Mouse (Mus musculus) heart, postnatal 36 days (tissue): ENCODE measurements around the gene Ocln. TPM values are rescaled to one million over a fixed set of nuclear protein-coding genes. Genes with fewer than 3 reads are reported as not detected.
A peak's percentile ranks its signal among the peaks of the same experiment; 100 is the strongest.

Experiments
- DNase-seq, 2 experiments: peaks; one replicate each; pipeline ENCODE4 v3.0.0; 2021 to 2022
- intact Hi-C: fragments of 180-260 bp; cut with DNase I; formaldehyde crosslinking; loops from one replicate; pipeline ENCODE4 v1.15.1; 2025
- total RNA-seq, 2 experiments: library from RNA; stranded (reverse); gene quantifications; 2 replicates each; pipeline ENCODE4 v1.2.3; 2021

The Ocln gene
- total RNA-seq: under 1 TPM; 0.39 to 0.46 TPM

DNA sequence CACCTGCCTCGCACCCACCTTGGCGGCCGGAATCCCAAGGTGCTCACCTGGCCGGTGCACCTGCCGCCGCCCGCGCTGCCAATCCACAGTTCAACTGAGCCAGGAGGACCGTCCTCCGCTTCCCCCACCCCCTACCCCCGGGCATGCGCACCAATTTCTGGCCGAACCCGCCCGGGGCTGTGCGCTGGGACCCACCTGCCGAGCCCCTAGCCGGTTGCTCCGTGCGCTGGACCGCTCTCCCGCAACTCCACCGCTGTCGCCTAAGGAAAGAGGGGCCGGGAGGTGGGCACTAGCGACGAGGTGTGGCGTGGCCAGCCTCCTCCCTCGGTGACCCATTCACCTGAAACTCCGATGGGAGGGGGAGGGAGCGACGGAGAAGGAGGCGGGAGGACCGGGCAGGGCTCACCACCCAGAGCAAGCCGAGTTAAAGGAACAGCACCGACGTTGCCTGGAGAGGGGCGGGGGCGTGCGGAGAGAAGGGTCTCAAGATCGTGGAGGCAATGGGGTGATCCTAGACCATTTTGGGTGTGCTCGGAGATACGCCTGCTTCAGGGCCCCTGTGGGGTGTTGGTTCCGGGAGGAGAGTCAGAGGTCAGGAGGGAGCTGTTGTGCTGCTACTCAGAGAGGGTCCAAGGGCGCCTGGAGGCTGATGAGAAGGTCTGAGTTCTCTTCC lies at the start of gene Ocln:
Ocln (minus strand) TSS at position 350 of the 673 bp plus-strand sequence.
- peak in 1 of 2 experiments; percentile 5 for DNase-seq
- intact Hi-C loops: no loop called here

DNA sequence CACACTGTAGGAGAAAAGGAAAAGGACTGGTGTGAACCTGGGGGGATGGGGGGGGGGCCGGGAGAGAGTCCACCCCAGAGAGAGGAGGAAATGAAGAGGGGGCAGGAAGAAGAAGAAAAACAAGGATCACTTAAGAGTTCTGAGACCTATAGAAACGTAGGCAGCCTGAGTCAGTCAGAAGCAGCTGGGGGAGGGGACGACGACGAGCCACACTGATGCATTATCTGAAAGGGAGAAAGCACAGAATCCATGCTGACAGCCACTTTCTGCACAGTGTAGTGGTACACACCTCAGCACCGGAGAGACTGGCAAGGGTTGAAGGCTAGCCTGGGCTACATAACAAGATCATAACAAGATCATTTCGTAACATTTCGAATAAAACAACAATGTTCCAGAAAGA lies 48.5 kb upstream of the Ocln start:
- intact Hi-C loops: no loop called here
- DNase-seq: peak in 1 of 2 experiments; percentile 9

- DNase-seq: no peak
- intact Hi-C loops: no loop called here
Observed at GRCm38 (mm10) chr13:100600317-100600716, 47.8 kb upstream of the Ocln start.

DNA sequence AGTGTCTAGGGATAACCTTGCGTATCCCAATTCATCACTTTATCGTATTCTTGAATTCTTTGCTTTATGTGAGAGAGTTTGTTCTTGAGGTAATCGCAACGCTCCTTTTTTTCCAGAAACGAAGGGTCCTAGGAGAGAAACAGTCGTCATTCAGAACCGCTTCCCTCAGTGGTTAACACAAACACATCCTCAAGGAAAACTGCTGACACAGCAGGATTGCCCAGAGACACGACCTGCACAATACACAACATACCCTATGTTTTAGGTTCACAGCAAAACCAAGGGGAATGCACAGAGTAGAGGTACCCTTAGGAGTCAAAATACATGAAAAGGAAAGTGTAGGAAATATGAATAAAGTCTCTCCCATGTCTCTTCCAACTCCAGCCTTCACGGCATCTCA lies 44.8 kb upstream of the Ocln start:
- intact Hi-C loops: loop anchor here (5.0 kb wide), 1 partner anchor 105 kb away; the partner anchor contains the start of gene Gtf2h2
- DNase-seq: no peak

DNA sequence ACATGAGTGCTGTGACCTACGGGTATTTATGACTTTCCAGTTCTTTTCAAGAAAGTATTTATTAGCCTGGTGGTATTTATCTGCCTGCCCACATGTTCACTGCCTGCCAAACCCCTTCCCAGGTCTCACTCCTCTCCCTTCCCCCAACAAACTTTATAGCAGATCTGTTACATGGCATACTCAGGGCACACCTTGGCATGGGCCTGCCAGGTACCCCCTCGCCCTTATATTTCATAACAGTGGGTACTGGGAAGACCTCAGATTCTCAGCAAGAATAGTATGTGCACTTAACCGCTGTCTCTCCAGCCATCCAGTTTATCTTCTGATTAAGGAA lies 43.0 kb upstream of the Ocln start:
- intact Hi-C loops: loop anchor here (5.0 kb wide), 1 partner anchor 103 kb away; the partner anchor contains the start of gene Gtf2h2
- no peak for DNase-seq

- DNase-seq: no peak
- intact Hi-C loops: loop anchor here (5.0 kb wide), 1 partner anchor 103 kb away; the partner anchor contains the start of gene Gtf2h2
Observed at GRCm38 (mm10) chr13:100594838-100595551, 42.5 kb upstream of the Ocln start.

- intact Hi-C loops: no loop called here
- DNase-seq: peak; percentile 9 to 17
Observed at GRCm38 (mm10) chr13:100594041-100594792, 41.7 kb upstream of the Ocln start.

- intact Hi-C loops: no loop called here
- no peak for DNase-seq
Observed at GRCm38 (mm10) chr13:100588646-100589045, 36.1 kb upstream of the Ocln start.

GRCm38 (mm10) chr13:100582144-100582543 lies 29.6 kb upstream of the Ocln start:
- no peak for DNase-seq
- intact Hi-C loops: no loop called here

- DNase-seq: no peak
Observed at GRCm38 (mm10) chr13:100581701-100582100, 29.2 kb upstream of the Ocln start.

DNA sequence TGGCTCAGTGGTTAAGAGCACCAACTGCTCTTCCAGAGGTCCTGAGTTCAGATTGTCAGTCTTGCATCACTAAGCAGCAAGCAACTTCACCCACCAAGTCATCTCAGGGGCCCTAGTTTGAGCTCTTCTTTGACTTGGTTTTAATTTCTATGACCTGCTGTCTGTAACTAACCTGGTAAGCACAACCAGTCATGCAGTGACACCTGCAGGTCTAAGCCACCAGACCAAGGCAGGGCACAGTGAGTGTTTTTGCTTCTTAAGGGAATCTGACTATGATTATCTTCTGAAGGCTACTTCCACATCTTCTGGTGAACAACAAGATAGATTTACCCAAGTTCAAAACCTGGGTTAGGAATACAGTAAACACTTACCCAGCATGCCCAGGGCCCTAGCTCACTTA lies 27.4 kb upstream of the Ocln start:
- intact Hi-C loops: no loop called here
- DNase-seq: no peak

More at GRCm38 (mm10) chr13:100581701-100582100, 29.2 kb upstream of the Ocln start:
- intact Hi-C loops: no loop called here

DNA sequence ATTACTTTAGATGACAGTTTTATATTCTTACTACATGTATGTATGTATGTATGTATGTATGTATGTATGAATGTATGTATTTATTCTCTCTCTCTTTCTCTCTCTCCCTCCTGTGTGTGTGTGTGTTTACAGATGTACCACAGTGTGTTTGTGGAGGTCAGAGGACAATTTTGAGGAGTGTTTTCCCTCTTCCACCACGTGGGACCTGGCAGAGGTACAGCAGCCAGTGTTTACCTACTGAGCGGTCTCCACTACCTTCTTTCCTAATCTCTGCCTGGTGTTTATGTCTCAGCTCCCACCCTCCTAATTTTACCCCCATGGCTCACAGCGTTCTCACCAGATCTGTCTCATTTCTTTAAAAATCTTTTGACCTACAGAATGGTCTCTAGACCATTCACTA lies 26.7 kb upstream of the Ocln start:
- no peak for DNase-seq
- intact Hi-C loops: no loop called here

DNA sequence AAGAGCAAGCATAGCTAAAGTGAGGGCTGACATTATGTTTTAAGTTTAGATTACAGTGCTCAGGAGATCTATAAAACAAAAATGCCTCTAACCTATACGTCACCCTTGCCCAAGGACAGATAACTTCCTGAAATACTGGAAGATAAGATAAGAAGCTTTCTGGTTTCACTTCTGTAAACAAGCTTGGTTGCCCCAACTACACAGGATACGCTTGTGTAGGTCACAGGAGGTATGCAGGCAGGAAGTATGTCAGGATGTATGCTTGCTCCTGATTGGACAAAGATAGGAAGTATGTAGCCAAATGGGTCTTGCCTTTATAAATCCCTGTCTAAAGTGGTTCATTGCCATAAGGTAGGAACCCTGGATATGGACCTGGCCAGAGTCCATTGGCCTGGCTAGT lies 23.4 kb upstream of the Ocln start:
- intact Hi-C loops: no loop called here
- DNase-seq: no peak

- no peak for DNase-seq
- intact Hi-C loops: no loop called here
Observed at GRCm38 (mm10) chr13:100570713-100571112, 18.2 kb upstream of the Ocln start.

DNA sequence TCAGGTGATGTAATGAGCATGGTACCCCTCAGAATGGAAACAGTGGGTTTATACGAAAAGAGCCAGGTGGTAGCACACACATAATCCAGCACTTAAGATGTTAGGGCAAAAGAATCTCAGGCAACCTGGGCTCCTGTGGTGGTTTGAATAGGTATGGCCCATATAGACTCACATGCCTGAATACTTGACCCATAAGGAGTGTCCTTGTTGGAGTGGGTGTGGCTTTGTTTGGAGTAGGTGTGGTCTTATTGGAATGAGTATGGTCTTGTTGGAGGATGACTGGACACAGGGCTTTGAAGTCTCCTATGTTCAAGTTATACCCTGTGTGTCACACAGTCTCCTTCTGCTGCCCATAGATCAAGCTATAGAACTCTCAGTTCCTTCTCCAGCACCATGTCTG lies 15.8 kb upstream of the Ocln start:
- intact Hi-C loops: no loop called here
- no peak for DNase-seq

DNA sequence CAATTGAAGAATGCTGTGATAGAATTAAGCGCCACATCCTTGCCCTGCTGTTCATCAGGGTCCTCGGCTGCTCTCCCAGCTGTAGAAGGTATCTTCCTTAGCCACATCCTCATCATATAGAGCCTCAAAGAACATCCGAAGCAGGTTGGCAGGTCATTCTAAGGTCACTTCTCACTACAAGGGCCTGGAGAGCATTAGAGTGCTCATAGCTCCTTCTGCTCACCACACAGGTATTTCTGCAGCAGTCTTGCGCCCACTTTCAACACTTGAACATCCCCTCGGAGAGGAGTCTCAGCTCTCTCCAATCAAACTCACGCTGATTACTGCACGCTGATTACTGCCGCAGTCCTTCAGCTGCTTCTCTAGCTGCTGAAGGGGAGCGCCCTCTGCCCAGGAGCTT lies 6.9 kb upstream of the Ocln start:
- intact Hi-C loops: no loop called here
- no peak for DNase-seq

DNA sequence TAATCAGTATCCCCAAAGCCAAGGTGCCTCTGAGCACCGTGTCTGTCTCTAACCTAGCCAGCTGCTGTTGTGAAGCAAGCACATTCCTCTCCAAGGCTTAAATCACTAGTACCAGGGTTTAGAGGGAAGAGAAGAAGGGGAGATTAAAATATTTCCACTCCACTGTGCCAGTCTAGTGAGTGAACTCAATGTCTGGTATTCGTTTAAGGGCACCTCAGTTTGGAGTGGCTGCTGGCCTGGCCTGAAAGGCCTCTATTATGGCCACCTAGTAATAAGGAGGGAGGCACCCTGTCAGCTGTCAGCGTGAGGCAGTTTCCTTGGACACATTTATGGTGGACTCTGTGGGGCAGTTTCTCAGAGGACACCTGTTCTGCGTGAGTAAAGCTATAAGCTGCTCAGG lies 4.5 kb upstream of the Ocln start:
- intact Hi-C loops: no loop called here
- no peak for DNase-seq

- intact Hi-C loops: no loop called here
- no peak for DNase-seq
Observed at GRCm38 (mm10) chr13:100553042-100553437, 522 bp upstream of the Ocln start.

GRCm38 (mm10) chr13:100552009-100552368 lies 529 bp downstream of the Ocln start:
- DNase-seq: no peak

DNA sequence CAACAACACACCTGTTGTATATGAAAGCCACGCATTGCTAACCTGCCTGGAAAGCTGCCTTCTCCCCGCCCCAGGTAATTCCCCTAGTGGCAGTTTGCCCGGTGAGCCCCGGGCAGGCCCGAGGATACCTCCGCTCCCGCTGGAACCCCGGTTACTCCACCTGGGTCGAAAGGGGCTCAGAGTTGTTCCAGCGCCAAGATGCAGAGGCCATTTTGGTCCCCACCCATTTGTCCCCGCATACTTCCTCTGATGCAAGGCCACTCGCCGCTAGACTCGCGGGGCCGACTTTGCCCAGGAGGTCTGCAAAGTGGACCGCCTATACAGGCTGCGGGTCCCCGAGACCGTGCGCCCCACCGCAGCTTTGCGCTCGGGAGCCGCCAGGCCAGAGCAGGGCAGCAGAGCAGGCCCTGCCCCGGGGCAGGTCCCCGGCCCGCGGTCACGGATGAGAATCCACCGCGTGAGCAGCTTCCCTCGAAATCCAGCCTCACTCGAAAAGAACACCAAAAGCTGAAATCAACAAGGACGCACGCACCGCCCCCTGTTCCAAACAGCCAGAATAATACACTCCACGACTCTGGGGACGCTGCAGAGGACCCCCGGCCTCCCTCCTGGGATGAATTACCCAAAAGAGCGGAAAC lies 1.0 kb downstream of the Ocln start:
- intact Hi-C loops: no loop called here
- peak in 1 of 2 experiments; percentile 6 for DNase-seq

More at GRCm38 (mm10) chr13:100552009-100552368, 529 bp downstream of the Ocln start:
- intact Hi-C loops: no loop called here

DNA sequence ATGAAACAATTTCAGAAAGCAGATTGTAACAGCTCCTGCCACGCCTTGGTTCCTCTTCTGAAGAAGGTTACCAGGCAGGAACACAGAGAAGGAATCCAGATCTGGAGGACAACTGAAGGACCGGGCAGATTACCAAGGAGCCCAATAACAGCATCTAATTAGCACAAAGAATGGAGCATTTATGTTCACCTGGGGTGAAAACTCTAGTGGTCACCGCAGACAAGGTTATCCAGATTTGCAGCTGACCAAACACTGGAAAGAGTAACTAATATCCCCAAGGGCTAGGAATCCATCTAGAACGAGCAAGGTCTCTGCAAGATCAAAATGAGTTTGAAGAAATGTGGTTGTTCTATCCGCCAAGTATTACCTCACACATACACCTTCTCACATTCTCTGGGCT lies 5.2 kb downstream of the Ocln start:
- no peak for DNase-seq
- intact Hi-C loops: no loop called here
